Mouse (Mus musculus): ENCODE measurements at regions not wholly inside any gene's neighbourhood (a gene's known extent, or its start where the extent isn't known, plus 50 kb on each side); places are given as distances from the start of the nearest gene placed in this dataset.
"Not testable (repeated sequence)": the region's sequence is repeated elsewhere in the genome, so short reads cannot be mapped to it uniquely, and the experiment has no call there.

DNA sequence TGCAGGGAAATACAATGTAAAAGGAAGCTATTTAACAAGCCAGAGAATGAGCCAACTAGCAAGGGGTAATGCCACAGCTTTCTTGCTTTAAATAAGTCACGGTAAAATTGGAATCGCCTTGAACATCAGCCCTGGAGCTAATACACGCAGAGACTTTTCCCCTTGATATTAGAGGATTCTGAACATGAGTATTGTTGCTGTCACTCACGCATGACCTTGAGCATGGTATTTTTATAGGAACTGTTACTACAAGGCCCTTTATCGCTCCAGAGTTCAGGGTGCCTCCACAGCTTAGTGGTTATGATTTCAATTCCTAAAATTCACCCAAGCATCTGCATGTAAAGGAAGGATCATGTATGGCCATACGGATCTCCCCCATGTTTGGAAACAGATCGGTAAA lies 161.7 kb downstream of the Vegfc start:
- not testable (repeated sequence) for H3K4me1 ChIP-seq; H3K4me3 ChIP-seq (replicated peaks); H3K9me3 ChIP-seq; H3K36me3 ChIP-seq (replicated peaks; ENCODE audit: low read length); H3K27me3 ChIP-seq (replicated peaks)

- H3K4me1 ChIP-seq, result peaks cover 59% of the 10 kb centered on the region
- TF ChIP-seq GATA1 (IDR thresholded peaks at IDR 0.05; ENCODE audit: borderline replicate concordance, low read length) (no peak; the same call in 2 of the 3 replicates), FLI1 (IDR thresholded peaks at IDR 0.05; ENCODE audit: low read length) (no peak)
- no peak overlapping the region for H3K4me3 ChIP-seq (replicated peaks)
- H3K27me3 ChIP-seq (replicated peaks), result no peaks in the 10 kb centered on the region
- no peaks in the 10 kb centered on the region for H3K36me3 ChIP-seq (replicated peaks; ENCODE audit: low read length)
- no peaks in the 10 kb centered on the region for H3K9me3 ChIP-seq
These were observed 178.0 kb downstream of the Vegfc start for GRCm38 (mm10) chr8:54255434-54255833.

DNA sequence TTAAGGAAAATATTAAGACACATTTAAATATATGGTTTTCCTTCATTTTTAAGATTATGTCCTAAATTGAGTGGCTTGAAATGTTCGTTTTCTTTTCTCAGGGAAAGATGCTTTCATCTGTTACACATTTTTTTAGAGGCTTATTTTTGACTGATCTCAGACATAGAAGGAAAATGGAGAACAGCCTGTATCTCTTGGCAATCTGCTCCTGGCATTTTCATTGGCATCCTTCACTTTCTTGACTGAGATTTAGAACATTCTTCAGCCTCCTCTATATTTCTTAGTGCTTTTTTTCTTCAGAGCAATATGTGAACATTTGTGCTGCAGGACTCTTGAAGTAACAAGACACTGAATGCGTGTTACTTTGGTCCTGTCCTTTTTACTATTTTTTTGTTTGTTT lies 192.7 kb downstream of the Vegfc start:
- peaks cover 3% of the 10 kb centered on the region; the same call in 1 of the 2 replicates for H3K9me3 ChIP-seq
- no peaks in the 10 kb centered on the region for H3K27me3 ChIP-seq (replicated peaks)
- H3K4me3 ChIP-seq (replicated peaks), result no peak overlapping the region
- TF ChIP-seq FLI1 (IDR thresholded peaks at IDR 0.05; ENCODE audit: low read length), result no peak
- no peak for TF ChIP-seq GATA1 (IDR thresholded peaks at IDR 0.05; ENCODE audit: borderline replicate concordance, low read length)
- H3K36me3 ChIP-seq (replicated peaks; ENCODE audit: low read length), result peaks cover 3% of the 10 kb centered on the region
- H3K4me1 ChIP-seq, result peaks cover 31% of the 10 kb centered on the region

DNA sequence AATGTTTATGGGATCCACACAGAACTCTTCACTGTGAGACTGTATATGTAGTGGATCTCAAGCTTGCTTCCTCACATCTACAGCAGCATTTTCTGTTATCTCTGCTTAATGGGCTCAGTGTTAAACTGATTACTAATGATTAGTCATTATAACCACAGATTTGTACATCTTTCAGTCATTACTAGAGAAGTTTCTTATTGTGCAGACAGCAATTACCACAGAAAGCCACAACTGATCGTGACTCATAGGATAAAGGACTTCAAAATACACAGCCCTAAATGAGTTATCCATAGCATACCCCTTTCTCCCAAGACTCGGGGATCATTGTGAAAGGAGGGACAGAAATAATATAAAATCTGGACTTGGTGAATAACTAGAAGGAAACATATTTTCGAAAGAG lies 195.7 kb downstream of the Vegfc start:
- Histone ChIP-seq H3K27me3 (replicated peaks) (no peaks in the 10 kb centered on the region), H3K4me3 (replicated peaks) (no peak overlapping the region), H3K36me3 (replicated peaks; ENCODE audit: low read length) (peaks cover 3% of the 10 kb centered on the region), H3K4me1 (peaks cover 28% of the 10 kb centered on the region), H3K9me3 (peaks cover 3% of the 10 kb centered on the region; the same call in 1 of the 2 replicates)
- TF ChIP-seq FLI1 (IDR thresholded peaks at IDR 0.05; ENCODE audit: low read length), result no peak
- no peak for TF ChIP-seq GATA1 (IDR thresholded peaks at IDR 0.05; ENCODE audit: borderline replicate concordance, low read length)

DNA sequence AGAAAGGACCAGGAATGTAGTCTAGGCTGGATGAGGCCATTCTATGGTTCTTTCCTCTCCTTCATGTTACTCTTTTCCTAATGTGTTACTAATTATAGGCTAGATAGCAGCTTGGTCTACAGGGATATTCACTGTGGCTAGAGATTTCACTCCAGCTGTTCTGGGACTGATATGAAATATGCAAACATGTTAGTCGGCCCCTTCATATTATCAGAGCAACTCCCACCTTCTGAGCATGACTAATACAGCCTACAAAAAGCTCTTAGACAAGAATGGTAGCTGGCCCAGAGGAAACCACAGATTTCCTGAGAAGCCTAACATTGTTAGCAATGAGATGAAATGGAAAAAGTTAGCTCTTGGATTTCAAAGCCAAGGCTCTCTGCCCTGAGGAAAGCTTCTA lies 198.1 kb downstream of the Vegfc start:
- peak; percentile 62; the same call in 1 of the 3 replicates for TF ChIP-seq GATA1 (IDR thresholded peaks at IDR 0.05; ENCODE audit: borderline replicate concordance, low read length)
- no peak for TF ChIP-seq FLI1 (IDR thresholded peaks at IDR 0.05; ENCODE audit: low read length)
- Histone ChIP-seq H3K9me3 (peaks cover 3% of the 10 kb centered on the region; the same call in 1 of the 2 replicates), H3K27me3 (replicated peaks) (no peaks in the 10 kb centered on the region), H3K4me1 (peaks cover 28% of the 10 kb centered on the region), H3K36me3 (replicated peaks; ENCODE audit: low read length) (peaks cover 3% of the 10 kb centered on the region), H3K4me3 (replicated peaks) (no peak overlapping the region)
